Mouse (Mus musculus) mouse trophoblast stem cell (cell line): ENCODE measurements around the gene Lypd5.

Experiments used
- in situ Hi-C, 2 experiments: fragments of 300-500 bp; cut with MseI, MboI; formaldehyde crosslinking; loops; 2 replicates in 1 of 2; 3 replicates in 1 of 2; pipeline ENCODE4 v1.15.1; 2025

Lypd5 gene

DNA sequence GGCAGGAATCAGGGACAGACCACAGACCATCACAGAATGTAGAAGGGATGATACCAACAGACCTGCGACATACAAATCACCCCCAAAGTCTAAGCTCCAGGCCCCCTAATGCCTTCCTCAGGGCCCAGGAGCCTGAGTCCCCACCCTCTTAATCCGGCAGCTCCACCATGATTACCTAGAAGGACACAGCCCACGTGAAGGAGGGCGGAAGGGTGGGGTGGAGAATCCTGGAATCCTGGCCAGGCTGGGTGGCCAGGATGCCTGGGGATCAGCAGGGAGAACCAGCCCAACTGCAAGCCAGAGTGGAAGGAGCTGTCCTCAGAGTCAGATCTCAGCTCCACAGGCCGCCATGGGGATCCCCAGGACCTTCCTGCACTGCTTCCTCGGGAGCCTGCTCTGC is at the start of gene Lypd5:
Gene Lypd5, plus strand, starts transcription at position 301 of the 400 bp plus-strand sequence.
- in situ Hi-C loops: no loop called here

GRCm38 (mm10) chr7:24299823-24300481 is 49.0 kb upstream of the Lypd5 start:
- in situ Hi-C loops: loop anchor here (25.0 kb wide), 1 partner anchor 338 kb away; the partner anchor contains the start of genes Vmn1r180 (in 2 of the 2) and Vmn1r181 (in 2 of the 2)

DNA sequence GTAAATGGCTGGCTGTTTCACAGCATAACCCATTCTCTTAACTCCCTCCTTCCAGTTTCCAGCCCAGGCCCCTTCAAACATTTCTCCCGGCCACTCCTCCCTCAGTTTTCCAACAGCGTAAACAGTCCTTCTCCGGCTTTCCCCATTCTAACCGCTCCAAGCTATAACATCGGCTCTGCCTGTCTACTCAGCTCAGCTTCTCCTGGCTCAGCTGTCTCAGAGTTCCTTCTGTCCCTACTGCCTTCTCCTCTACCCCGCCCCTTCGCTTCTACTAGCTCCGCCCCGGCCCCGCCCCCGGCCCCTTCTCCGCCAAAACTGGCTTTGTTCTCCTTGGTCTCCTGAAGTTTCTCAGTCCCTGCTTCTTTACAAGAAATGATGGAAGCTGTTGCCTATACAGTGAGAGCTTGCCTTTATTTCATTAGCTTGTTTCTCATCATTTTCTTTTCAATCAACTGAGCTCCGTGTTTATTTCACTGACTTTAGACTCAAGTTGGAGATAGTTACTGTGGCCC is 48.2 kb upstream of the Lypd5 start, which contains the start of gene Zfp61:
Gene Zfp61, minus strand, starts transcription at position 462 of the 512 bp plus-strand sequence.
- in situ Hi-C loops: no loop called here

DNA sequence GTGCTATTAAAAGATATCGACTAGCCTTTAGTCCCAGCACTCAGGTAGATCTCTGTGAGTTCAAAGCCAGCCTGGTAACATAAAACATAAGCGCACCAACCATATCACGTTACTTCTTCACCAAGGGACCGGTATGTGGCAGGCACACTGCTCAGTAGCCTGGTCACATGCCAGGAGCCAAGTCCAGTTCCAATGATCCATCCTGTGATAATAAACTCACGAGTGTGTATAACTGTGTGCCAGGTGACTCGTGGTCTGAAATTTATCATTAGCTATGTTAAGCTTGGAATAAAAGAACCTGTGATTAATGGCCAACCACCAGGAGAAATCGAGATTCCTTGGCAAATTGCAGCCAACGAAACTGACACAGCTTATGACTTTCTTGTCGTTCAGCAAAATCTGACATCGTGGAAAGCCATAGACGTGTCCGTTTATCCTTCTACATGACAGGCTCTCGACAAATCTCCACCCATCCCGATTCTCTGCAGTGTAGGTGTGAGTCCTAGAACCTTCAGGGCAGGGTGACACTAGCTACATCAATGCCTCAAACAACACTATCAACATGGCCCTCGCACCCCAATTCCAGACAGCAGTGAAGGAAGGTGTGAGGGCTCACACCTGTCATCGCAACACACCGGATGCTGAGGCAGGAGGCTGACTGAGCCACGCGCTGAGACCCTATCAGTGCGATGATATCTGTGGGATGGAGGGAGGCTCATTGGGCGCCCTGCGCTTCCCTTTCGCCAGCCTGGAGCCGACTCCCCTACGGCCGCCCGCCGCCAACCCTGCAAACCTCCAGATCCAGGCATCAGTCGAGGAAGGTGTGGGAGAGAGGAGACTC is 33.0 kb upstream of the Lypd5 start:
- in situ Hi-C loops: no loop called here

GRCm38 (mm10) chr7:24316567-24317092 is 32.4 kb upstream of the Lypd5 start, which contains the start of gene Zfp94:
Gene Zfp94 (minus strand): TSS chr7:24316666.
- in situ Hi-C loops: no loop called here

DNA sequence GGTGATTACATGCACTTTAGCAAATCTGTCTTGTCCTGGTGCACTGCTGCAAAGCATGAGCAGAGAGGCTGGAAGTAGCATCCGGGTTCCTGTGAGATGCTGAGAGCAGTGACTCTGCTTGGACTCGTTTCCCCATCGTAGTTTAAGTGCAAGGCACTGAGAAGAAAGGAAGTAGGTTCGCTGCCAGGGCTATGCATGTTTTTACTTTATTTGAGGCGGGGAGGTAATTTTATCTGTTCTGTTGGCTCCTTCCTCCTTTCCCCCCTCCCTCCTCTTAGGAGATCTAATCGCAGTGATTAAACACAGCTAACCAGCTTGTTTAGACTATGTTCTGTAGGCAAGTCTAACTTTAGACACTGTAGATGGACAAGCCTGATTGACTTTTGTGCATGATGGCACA is 30.1 kb upstream of the Lypd5 start:
- in situ Hi-C loops: no loop called here

- in situ Hi-C loops: no loop called here
Observed at GRCm38 (mm10) chr7:24322593-24322992, 26.4 kb upstream of the Lypd5 start.

DNA sequence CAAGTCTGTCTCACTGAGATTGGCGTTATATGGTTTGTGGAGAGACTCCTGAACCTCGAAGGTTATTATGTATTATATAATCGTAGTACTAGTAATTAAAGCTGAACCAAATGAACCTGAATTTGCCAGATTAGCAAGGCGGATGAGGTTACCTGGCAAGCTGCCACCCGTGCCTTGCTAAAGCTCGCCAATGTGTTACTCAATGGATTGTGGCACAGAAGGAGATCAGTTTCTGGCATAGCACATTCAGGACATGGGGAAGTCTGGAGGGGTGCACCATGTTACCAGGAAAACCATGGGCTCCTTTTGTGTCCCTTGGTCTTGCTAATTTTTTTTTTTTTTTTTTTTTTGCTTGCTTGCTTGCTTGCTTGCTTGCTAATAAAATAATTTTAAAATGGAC is 23.8 kb upstream of the Lypd5 start:
- in situ Hi-C loops: no loop called here

GRCm38 (mm10) chr7:24325675-24326128 is 23.3 kb upstream of the Lypd5 start:
- in situ Hi-C loops: no loop called here

- in situ Hi-C loops: no loop called here
Observed at GRCm38 (mm10) chr7:24326273-24327135, 22.5 kb upstream of the Lypd5 start.

GRCm38 (mm10) chr7:24327281-24327975 is 21.6 kb upstream of the Lypd5 start:
- in situ Hi-C loops: no loop called here

DNA sequence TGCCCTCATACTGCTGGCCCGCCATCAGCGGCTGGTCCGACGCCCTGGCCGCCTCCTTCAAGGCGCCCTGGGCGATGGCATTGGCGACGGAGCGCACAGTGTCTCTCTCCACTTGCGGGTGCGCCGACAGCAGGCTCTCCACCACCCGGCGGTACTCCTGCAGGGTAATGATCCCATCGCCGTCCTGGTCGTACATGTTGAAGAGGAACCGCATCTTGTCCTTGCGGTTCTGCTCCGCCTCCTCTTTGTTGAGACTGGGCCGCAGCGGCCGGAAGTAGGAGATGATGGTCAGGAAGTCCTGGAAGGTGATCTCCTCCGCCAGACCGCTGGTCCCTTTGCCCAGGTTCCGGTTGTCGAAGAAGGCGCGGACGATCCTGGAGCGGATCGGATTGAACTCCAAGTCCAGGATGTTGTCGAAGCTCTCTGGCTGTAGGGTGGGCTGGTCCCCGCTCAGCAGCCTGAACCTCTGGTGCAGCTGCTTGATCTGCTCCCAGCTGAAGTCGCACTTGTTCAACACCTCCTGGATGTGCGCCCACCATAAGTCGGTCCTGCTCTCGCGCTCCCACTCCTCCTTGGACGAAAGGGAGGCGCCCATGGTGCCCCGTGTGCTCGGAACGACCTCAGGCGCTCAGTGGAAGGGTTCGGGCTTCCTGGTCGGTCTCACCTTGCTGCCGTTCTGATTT is 15.6 kb upstream of the Lypd5 start, which contains the start of gene Tescl:
Gene Tescl, minus strand, starts transcription at position 633 of the 683 bp plus-strand sequence.
- in situ Hi-C loops: no loop called here

GRCm38 (mm10) chr7:24335699-24336309 is 13.2 kb upstream of the Lypd5 start:
- in situ Hi-C loops: no loop called here

DNA sequence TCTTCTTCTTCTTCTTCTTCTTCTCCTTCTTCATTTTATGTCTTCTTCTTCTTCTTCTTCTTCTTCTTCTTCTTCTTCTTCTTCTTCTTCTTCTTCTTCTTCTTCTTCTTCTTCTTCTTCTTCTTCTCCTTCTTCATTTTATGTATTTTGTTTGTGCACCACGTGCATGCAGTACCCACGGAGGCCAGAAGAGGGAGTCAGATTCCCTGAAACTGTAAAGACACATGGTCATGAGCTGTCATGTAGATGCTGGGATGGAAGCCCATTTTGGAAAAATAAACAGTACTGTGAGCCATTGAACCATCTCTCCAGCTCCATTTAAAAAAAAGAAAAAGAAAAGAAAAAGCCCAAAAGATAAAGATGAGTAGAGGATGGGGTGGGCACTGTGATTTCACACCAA is 10.8 kb upstream of the Lypd5 start:
- in situ Hi-C loops: no loop called here

GRCm38 (mm10) chr7:24343701-24344272 is 5.2 kb upstream of the Lypd5 start:
- in situ Hi-C loops: no loop called here

GRCm38 (mm10) chr7:24346444-24346843 is 2.6 kb upstream of the Lypd5 start:
- in situ Hi-C loops: no loop called here

DNA sequence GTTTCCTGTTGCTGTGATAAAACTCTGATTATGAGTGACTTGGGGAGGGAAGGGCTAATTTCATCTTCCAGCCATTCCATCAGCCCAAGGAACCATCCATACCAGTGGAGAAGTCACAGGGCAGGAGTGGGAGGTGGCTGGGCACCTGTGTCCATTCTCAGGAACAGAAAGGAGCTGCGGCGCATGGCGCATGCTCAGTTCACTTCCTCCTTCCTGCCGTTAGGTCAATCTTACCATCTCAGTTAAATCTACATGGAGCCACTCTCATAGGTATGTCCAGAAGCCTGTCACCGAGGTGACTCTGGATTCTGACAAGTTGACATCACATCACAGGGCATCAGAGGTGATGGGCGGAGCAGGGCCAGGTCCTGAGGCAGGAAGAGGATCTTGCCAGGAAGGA is 6.7 kb downstream of the Lypd5 start:
- in situ Hi-C loops: no loop called here

- in situ Hi-C loops: no loop called here
Observed at GRCm38 (mm10) chr7:24356081-24356480, 7.1 kb downstream of the Lypd5 start.

DNA sequence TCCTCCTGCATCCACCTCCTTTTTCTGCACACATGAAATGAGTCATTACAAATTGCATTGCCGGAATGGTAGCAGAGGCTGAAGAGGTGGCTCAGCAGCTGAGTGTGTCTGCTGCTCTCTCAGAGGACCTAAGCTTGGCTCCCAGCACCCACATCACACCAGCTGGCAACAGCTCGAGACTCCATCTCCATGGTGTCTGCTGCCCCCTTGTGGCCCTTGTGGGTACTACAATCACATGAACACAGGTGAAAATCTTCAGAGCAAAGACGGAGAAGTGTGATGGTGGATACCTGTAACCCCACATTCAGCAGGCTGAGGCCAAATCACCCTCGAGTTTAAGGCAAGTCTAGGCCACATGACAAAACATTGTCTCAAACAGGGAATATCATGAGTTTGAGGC is 8.9 kb downstream of the Lypd5 start:
- in situ Hi-C loops: no loop called here
